Mouse (Mus musculus) naive thymus-derived CD4-positive, alpha-beta T cell, adult 2 months (primary cell): ENCODE measurements around the gene Fmo2.

Source experiments
- DNase-seq: peaks from one replicate; pipeline ENCODE4 v3.0.0-alpha.2; 2011; ENCODE audit warnings: low read depth

The Fmo2 gene

GRCm38 (mm10) chr1:162853812-162854482 is 44.6 kb downstream of the Fmo2 start:
- no peak for DNase-seq

GRCm38 (mm10) chr1:162847554-162847953 is 51.0 kb downstream of the Fmo2 start:
- no peak for DNase-seq

- DNase-seq = no peak
Measured at GRCm38 (mm10) chr1:162840211-162840610, 58.3 kb downstream of the Fmo2 start.

GRCm38 (mm10) chr1:162838976-162839375 is 59.5 kb downstream of the Fmo2 start:
- no peak for DNase-seq

GRCm38 (mm10) chr1:162834342-162834741 is 64.2 kb downstream of the Fmo2 start:
- DNase-seq = no peak

GRCm38 (mm10) chr1:162832574-162832953 is 66.0 kb downstream of the Fmo2 start:
- DNase-seq = no peak

- no peak for DNase-seq
Measured at GRCm38 (mm10) chr1:162831838-162832573, 66.5 kb downstream of the Fmo2 start.
